Mouse (Mus musculus): ENCODE data around the gene Cep135. TPM values are rescaled to one million over a fixed set of nuclear protein-coding genes. Genes with fewer than 3 reads are reported as not detected.

The Cep135 gene
- polyA plus RNA-seq, 1 experiment from 2014 or later, result 7.3 TPM

DNA sequence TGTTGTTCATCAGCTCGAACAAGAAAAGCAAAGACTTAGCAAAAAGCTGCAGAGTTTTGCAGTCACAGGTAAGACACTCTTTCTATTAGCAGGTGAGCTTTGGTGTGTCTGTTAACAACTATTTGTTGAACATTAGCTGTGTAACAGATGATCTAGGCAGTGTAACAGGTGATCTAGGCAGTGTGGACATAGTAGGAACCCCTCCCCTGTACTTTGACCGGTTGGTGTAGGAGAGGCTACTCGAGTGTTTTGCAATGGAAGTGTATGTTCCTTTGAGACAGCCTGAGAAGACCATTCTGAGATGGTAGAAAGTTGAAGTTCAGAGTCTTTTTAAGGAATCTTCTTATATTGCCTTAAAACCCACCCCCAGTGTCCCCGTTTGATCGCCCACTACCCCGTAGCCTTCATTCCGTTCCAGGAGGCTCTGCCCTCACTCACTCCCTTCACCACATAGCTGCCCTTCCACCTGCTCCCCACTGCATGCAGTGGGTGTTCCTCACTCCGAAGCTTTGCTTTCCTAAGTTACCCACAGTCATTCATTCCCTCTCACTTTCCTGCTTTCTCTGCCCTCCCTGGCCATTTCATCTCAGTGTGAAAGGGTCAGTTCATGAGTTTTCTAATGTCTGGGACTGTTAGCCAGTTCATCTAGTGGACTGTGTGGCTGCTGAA, 21.3 kb downstream of the Cep135 start:
- no peak overlapping the region for H3K4me2 ChIP-seq
- H3K27me3 ChIP-seq, result no peaks in the 10 kb centered on the region
- H3K9ac ChIP-seq, result no peak overlapping the region
- H3K4me3 ChIP-seq (replicated peaks), result no peak overlapping the region
- ATAC-seq (replicated peaks; ENCODE audit: low FRiP score), result no peak
- WGBS, result 97% methylated on average over 8 of the region's 8 CpGs
- H3K36me3 ChIP-seq, result peaks cover 87% of the 10 kb centered on the region
- no peaks in the 10 kb centered on the region for H3K9me3 ChIP-seq (replicated peaks)
- no peaks in the 10 kb centered on the region for H3K4me1 ChIP-seq
- H3K27ac ChIP-seq, result no peak overlapping the region

DNA sequence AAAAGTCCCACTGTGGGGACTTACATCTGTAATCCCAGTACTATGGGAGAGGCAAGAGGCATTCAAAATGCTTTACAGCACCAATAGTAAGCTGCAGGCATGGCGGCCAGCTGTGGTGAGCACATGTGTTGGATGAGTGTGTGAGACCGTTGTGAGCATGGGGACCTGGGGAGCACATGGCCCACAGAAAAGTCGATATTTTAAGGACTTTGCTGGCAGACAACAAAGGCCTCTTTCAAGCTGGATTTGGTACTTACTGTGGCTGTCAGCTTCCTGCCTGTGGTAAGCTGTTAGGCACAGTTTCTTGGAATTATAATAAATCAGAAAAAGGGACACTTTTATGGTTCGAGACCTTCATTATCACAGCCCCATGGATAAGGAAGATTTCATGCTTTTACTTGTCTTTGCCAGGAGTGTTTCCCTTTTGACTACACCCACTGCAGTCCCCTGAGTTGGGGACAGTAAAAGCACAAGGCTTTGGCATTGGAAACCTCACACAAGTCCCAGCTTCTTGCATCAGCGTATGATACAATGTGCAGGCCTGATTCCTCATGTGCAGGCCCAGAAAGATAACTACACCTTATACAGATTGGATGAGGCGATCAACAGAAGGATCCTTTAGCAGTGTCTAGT, 24.5 kb downstream of the Cep135 start:
- H3K27me3 ChIP-seq, result no peaks in the 10 kb centered on the region
- H3K9me3 ChIP-seq (replicated peaks), result no peaks in the 10 kb centered on the region
- no peak for ATAC-seq (replicated peaks; ENCODE audit: low FRiP score)

DNA sequence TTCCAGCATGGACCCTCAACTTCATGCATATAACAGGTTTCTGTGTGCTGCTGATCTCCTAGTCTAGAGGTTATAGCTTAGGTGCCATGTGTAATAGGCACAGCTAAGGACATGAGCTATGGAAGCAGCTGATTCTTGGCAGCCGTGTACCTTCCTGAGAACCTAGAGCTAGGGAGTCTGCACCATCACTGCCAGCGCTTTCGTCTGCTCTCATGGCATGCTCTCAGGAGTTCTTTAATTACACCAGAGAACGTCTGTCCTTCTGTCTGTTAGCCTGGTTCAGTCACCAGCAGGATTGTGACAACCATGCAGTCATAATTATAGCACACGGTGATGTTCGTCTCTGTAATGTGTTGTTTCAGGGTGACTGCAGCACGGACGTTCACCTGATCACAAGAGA, 26.8 kb downstream of the Cep135 start:
- Histone ChIP-seq H3K4me2 (no peak overlapping the region), H3K4me1 (no peaks in the 10 kb centered on the region), H3K27ac (no peak overlapping the region), H3K27me3 (no peaks in the 10 kb centered on the region), H3K4me3 (replicated peaks) (no peak overlapping the region), H3K9ac (no peak overlapping the region), H3K9me3 (replicated peaks) (no peaks in the 10 kb centered on the region), H3K36me3 (peaks cover 86% of the 10 kb centered on the region)
- WGBS, result 91% methylated on average over 8 of the region's 8 CpGs
- ATAC-seq (replicated peaks; ENCODE audit: low FRiP score), result no peak

More for the DNA sequence above, 24.5 kb downstream of the Cep135 start:
- H3K4me2 ChIP-seq, result no peak overlapping the region
- no peak overlapping the region for H3K27ac ChIP-seq
- WGBS, result 83% methylated on average over 6 of the region's 6 CpGs
- H3K4me3 ChIP-seq (replicated peaks), result no peak overlapping the region
- H3K36me3 ChIP-seq, result peaks cover 83% of the 10 kb centered on the region
- H3K9ac ChIP-seq, result no peak overlapping the region
- no peaks in the 10 kb centered on the region for H3K4me1 ChIP-seq

DNA sequence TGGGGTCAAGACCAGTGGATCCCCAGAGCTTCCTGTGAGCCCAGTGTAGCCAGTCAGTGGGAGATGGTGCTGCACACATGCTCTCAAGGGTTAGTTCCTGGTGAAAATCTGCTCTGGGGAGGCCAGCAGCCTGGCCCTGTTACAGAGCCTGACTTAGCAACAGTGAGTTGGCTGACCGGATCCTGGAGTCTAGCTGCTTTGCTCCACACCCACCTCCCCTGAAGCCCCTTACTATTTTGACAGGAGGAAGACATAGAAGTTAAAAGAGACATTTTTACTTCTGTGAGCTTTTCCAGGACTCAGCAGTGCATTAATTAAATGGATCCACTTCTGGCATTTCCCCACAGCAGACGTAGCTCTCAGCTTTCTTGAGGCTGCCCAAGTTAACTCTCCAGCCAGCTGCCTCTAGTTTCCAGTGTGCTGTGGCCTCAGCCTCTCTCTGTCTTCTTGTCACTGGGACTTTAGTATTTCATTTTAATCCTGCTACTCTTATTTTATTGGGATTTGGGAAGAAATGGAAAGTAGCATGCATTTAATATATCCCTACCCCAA, 27.8 kb downstream of the Cep135 start:
- Histone ChIP-seq H3K36me3 (peaks cover 84% of the 10 kb centered on the region), H3K9me3 (replicated peaks) (no peaks in the 10 kb centered on the region), H3K27me3 (no peaks in the 10 kb centered on the region), H3K4me3 (replicated peaks) (no peak overlapping the region), H3K27ac (no peak overlapping the region), H3K9ac (no peak overlapping the region), H3K4me2 (no peak overlapping the region), H3K4me1 (no peaks in the 10 kb centered on the region)
- WGBS, result 67% methylated on average over 2 of the region's 2 CpGs
- no peak for ATAC-seq (replicated peaks; ENCODE audit: low FRiP score)

DNA sequence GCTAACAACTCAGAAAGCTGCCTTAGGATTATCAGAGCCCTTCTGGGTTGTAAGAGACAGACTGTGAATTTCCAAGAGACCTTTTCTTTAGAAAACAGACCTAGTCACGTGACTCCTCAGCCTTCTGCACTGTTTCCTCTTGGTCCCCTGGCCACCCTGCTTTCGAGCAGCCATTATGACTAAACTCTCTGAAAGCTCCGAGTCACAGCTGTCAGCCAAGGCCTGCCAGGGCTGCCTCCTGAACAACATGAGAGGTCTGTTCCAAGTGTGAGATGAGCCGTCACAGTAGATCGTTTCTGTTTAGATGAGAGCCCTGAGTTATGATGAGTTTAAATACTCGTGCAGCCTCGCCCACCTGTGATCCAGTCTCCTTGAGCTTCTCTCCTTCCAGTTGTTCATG, 30.3 kb downstream of the Cep135 start:
- WGBS, result 84% methylated on average over 7 of the region's 7 CpGs
- ATAC-seq (replicated peaks; ENCODE audit: low FRiP score), result no peak
- H3K27me3 ChIP-seq, result no peaks in the 10 kb centered on the region
- H3K9me3 ChIP-seq (replicated peaks), result no peaks in the 10 kb centered on the region
- peaks cover 82% of the 10 kb centered on the region for H3K36me3 ChIP-seq
- H3K27ac ChIP-seq, result no peak overlapping the region
- H3K4me1 ChIP-seq, result no peaks in the 10 kb centered on the region
- no peak overlapping the region for H3K4me2 ChIP-seq
- no peak overlapping the region for H3K9ac ChIP-seq
- no peak overlapping the region for H3K4me3 ChIP-seq (replicated peaks)

DNA sequence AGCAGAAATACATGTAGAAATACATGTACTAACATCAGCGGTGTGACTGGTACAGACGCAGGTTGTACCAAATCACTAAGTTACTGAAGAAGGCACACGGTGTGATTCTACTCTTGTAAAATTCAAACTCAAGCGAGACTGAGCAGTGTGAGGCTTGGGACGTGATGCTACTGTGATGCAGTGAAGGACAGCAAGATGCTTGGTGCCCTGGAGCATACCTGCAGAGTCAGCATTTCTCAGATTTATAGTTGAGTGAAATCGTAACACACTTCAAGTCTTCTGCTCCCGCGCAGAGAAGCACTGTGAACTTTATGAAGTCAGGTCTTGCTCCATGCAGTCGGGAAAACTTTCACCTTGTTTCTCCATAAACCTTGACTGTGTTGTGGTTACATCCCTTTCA, 35.3 kb downstream of the Cep135 start:
- H3K9me3 ChIP-seq (replicated peaks), result no peaks in the 10 kb centered on the region
- H3K4me1 ChIP-seq, result no peaks in the 10 kb centered on the region
- no peak overlapping the region for H3K4me2 ChIP-seq
- H3K4me3 ChIP-seq (replicated peaks), result no peak overlapping the region
- WGBS, result 91% methylated on average over 9 of the region's 9 CpGs
- H3K27ac ChIP-seq, result no peak overlapping the region
- H3K36me3 ChIP-seq, result peaks cover 63% of the 10 kb centered on the region
- no peaks in the 10 kb centered on the region for H3K27me3 ChIP-seq
- no peak for ATAC-seq (replicated peaks; ENCODE audit: low FRiP score)
- H3K9ac ChIP-seq, result no peak overlapping the region

DNA sequence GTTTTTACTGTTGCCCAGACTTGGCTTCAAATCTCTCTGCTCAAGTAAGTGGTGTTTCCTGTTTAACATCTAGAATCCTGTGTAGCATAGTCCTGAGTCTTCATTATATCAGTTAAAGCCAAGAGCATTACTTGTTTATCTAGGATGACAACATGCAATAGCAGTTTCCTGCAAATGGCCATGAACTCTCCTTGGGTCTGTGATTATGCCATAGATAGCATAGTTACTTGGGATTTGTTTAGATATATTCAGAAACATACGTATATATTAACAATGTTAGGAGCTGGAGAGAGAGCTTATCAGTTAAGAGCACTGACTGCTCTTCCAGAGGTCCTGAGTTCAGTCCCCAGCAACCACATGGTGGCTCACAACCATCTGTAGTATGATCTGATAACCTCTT, 39.3 kb downstream of the Cep135 start:
- Histone ChIP-seq H3K27ac (no peak overlapping the region), H3K9ac (no peak overlapping the region), H3K9me3 (replicated peaks) (no peaks in the 10 kb centered on the region), H3K4me2 (no peak overlapping the region), H3K36me3 (peaks cover 53% of the 10 kb centered on the region), H3K4me3 (replicated peaks) (no peak overlapping the region), H3K27me3 (no peaks in the 10 kb centered on the region), H3K4me1 (no peaks in the 10 kb centered on the region)
- no peak for ATAC-seq (replicated peaks; ENCODE audit: low FRiP score)
- 87% methylated on average over 1 of the region's 1 CpGs for WGBS

DNA sequence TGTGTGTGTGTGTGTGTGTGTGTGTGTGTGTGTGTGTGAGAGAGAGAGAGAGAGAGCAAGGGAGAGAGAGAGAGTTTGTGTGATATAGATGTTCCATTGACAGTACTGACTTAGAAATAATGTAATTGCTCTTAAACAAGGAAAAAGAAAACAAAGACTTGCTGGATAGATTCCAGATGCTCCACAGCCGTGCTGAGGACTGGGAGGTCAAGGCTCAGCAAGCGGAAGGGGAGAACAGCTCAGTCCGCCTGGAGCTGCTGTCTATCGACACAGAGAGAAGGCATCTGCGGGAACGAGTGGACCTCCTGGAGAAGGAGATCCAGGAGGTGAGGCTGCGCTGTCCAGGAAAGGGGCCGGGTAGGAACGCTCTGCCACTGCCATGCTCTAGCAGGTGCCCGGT, 45.5 kb downstream of the Cep135 start:
- Histone ChIP-seq H3K27me3 (no peaks in the 10 kb centered on the region), H3K9ac (no peak overlapping the region), H3K4me2 (no peak overlapping the region), H3K4me3 (replicated peaks) (no peak overlapping the region), H3K27ac (no peak overlapping the region), H3K36me3 (peaks cover 68% of the 10 kb centered on the region), H3K4me1 (no peaks in the 10 kb centered on the region), H3K9me3 (replicated peaks) (no peaks in the 10 kb centered on the region)
- 63% methylated on average over 10 of the region's 10 CpGs for WGBS
- peak; percentile 54; the same call in 1 of the 2 replicates for ATAC-seq (replicated peaks; ENCODE audit: low FRiP score)

DNA sequence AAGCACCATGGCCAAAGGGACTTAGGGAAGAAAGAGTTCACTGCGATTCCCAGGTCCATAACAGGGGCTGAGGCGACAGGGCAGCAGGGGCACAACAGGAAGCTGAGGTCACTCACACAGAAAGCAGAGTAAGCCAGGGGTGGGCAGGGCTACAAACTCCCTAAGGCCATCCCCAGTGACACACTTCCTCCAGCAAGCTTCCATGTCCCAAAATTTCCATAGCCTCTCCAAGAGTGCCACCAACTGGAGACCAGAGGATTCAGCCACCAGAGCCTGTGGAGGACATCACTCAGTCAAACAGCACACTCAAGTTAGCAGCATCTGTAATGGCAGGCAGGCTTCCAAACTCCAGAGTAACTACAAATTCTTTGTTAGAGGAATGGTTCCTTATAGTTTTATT, 47.1 kb downstream of the Cep135 start:
- Histone ChIP-seq H3K27me3 (no peaks in the 10 kb centered on the region), H3K36me3 (peaks cover 81% of the 10 kb centered on the region), H3K4me3 (replicated peaks) (no peak overlapping the region), H3K4me2 (no peak overlapping the region), H3K9me3 (replicated peaks) (no peaks in the 10 kb centered on the region), H3K9ac (no peak overlapping the region), H3K4me1 (no peaks in the 10 kb centered on the region), H3K27ac (no peak overlapping the region)
- 88% methylated on average over 2 of the region's 2 CpGs for WGBS
- no peak for ATAC-seq (replicated peaks; ENCODE audit: low FRiP score)

DNA sequence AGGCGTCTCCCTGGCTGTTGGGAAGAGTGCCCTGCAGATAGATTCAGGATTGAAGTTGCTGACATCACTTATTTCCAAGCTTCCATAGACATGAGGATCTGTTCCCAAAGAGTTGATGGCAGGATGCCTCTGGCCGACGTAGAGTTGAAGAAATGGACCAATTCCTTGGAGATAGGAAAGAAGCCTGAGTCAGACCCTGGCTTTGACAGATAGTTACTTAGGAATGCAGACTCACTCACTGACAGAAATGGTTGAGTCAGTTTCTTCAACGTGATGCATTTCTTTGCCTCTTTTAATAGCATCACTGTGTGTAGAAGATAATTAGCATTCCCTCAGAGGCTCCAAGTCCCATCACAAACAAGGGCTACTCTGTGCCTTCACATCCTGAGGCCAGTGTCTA, 53.6 kb downstream of the Cep135 start:
- Histone ChIP-seq H3K4me1 (no peaks in the 10 kb centered on the region), H3K4me3 (replicated peaks) (no peak overlapping the region), H3K27me3 (no peaks in the 10 kb centered on the region), H3K4me2 (no peak overlapping the region), H3K36me3 (peaks cover 73% of the 10 kb centered on the region), H3K9me3 (replicated peaks) (no peaks in the 10 kb centered on the region), H3K9ac (no peak overlapping the region), H3K27ac (no peak overlapping the region)
- no peak for ATAC-seq (replicated peaks; ENCODE audit: low FRiP score)
- WGBS, result 94% methylated on average over 4 of the region's 4 CpGs

DNA sequence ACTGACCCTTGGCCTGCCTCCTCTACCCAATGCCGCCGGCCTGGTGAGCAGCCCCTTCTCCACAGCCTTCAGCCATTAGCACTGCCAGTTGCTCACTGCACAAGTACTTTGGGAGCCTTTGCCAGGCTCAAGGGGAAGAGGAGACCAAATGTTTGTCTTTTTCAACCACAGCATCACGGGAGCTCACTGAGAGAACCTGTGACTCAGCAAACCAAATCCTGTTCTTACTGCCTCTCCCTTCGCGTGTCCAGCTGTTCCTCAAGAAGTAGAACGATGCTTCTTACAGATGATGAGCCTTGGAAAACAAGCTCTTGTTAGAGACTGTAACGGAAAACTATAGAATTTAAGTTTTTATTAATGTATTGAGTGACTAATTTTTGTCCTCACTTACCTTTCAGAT, 55.7 kb downstream of the Cep135 start:
- H3K4me3 ChIP-seq (replicated peaks), result no peak overlapping the region
- no peaks in the 10 kb centered on the region for H3K4me1 ChIP-seq
- no peak for ATAC-seq (replicated peaks; ENCODE audit: low FRiP score)
- H3K9ac ChIP-seq, result no peak overlapping the region
- no peak overlapping the region for H3K4me2 ChIP-seq
- no peaks in the 10 kb centered on the region for H3K27me3 ChIP-seq
- H3K27ac ChIP-seq, result no peak overlapping the region
- 93% methylated on average over 7 of the region's 7 CpGs for WGBS
- no peaks in the 10 kb centered on the region for H3K9me3 ChIP-seq (replicated peaks)
- peaks cover 61% of the 10 kb centered on the region for H3K36me3 ChIP-seq

DNA sequence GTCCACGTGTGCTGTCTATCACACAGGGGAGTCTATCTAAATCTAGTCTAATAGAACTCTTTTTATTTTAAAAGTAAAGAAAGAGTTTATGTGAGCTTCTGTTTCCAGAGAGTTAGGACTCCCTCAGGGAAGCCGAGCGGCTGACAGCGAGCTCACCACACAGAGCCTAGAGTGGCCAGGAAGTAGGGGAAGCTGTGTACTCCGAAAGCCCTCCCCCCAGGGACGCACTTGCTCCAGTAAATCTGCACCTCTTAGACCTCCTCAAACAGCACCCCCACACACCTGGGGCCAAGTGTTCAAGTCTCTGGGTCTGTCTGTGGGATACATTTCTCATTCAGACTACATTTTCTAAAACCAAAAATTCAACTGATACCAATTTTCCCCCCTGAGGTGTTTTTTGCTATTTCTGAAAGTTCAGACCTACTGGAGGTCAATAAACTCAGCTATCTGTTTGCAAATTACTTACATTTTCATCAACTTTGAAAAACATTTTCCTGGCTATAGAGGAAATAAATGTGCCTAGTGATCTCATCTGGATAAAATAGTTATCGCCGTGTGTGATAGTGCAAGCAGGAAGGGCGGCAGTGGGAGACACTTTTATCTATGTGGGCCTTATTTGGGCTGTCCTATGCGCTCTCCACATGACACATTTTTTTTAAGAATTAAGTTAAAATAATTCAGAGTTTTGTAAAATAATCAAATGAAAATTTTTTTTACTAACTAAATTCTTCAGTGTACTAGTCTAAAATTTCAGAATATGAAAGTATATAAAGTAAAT, 56.8 kb downstream of the Cep135 start:
- Histone ChIP-seq H3K4me2 (no peak overlapping the region), H3K9me3 (replicated peaks) (no peaks in the 10 kb centered on the region), H3K27me3 (no peaks in the 10 kb centered on the region), H3K27ac (no peak overlapping the region), H3K36me3 (peaks cover 52% of the 10 kb centered on the region), H3K4me1 (no peaks in the 10 kb centered on the region), H3K4me3 (replicated peaks) (no peak overlapping the region), H3K9ac (no peak overlapping the region)
- ATAC-seq (replicated peaks; ENCODE audit: low FRiP score), result no peak
- WGBS, result 87% methylated on average over 10 of the region's 10 CpGs

Measured in kidney, embryonic 15.5 days (tissue).